Mouse (Mus musculus) liver, embryonic 14.5 days (tissue): ENCODE results near the gene Tprg.

Experiments
- CTCF ChIP-seq: IDR thresholded peaks from 2 replicates; pipeline ENCODE4 v1.5.1; 2016; ENCODE audit warnings: antibody characterized with exemption, low read depth, control low read depth
- EP300 ChIP-seq: IDR thresholded peaks from 2 replicates; pipeline ENCODE4 v1.6.1; 2016; ENCODE audit warnings: antibody characterized with exemption, low read depth

DNA sequence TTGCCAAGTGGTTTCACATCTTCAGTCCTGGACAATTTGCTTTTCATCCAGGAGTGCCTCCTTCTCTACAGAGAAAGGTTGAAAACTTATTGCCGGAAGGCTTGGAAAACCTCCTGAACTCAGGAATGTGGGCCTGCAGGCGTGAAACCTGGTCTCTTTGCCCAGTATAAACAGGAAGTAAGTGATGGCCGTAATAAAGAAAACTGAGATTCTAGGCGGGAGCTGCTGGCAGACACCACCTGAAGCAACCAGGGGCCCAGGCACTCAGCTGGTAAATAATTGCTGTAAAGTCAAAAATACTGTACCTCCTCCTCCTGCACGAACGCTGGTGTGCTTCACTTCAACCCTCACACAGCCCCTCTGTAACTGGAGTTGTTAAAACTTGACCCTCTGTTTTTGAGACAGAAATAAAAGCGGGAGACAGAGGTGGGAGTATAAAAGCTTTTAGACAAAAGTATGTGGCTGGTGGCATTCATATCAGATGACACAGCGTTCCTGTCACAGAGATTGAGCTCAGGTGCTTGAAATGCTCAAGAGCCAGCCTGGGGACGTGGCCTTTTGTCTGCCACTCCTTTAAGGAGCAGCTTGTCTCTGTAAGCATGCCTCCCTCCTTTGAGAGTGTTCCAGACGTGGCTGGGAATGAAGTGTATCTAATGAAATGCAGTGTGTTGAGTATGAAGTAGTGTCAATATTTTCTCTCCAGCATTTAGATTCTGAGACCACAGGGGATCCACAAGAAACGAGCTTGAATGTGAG is 131.4 kb downstream of the Tprg start:
- no peak for TF ChIP-seq CTCF
- TF ChIP-seq EP300: no peak
